Mouse (Mus musculus) CD8-positive naive resting alpha-beta T cell, adult 57 days (primary cell): ENCODE data around the gene Bsdc1. TPM values are rescaled to one million over a fixed set of nuclear protein-coding genes. Genes with fewer than 3 reads are reported as not detected.

Experiments
- total RNA-seq: library from RNA; stranded (reverse); gene quantifications from one replicate; pipeline ENCODE4 v1.2.4, GENCODE M21; 2023

Bsdc1 gene
- total RNA-seq: 107 TPM

DNA sequence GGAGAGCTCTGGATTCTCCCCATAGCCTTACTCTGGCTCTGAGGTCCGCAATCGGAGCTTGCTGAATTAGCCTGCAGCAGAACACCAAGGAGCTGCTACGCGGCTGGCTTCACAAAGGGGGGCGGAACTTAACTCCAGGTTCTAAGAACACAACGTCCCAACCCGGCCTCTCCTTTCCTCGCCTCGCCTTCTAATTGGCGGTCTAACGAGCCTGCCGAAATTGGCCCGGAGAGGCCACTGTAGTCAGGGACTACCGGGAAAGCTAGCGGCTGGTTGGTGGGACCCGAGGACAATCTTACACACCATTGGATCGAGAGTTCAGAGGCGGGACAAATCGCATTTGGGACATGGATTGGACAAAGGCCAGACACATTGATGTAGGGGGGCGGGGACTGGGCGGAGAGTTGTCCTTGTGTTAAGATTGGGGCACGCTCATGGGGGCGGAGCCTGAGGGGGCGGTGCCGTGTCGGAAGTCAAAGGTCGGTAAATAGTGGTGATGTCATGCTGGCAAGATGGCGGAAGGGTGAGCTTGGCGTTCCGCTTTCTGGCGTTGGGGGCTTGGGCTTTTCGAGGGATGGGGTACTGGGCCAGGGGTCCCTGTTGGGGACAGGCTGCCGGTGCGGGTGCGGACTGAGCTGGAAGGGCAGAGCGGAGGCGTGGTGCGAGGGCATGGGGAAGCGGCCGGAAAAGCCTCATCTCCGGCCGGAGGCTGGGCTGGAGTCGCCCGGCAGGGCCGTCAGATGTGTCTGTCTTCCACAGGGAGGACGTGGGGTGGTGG lies at the start of gene Bsdc1:
Gene Bsdc1, plus strand, starts transcription at position 399 of the 778 bp plus-strand sequence.

DNA sequence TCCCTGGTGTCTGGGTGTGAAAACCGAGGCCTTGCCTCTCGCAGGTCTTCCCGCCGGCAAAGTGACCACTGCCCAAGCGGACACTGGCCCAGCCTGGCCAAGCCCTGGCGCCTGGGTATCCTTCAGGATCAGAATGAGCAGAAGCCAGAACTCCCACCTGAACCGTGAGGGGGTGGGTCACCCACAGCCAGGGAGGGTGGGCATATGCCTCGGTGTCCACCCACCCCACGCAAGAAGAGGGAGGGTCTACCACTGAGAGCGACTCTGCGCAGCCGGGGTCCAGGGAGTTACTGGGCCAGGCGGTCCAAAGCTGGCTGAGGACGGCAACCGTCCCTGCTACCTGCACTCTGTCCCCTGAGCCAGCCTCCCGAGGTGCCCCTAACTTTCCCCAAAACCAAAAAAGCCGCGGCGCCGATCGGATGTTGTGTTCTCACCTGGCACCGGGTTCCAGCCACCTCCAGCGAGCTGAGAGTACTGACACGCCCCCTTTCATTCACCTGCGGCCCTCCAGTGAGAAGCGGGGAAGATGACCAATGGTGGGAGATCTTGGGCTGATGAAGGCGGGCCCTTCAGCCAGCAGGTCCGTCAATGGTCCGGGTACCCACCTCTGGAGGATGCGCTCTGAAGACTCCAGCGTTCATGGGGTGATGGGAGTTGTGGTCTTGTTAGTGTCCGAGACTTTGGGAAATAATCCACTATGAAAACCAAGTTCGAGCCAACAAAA lies 20.9 kb upstream of the Bsdc1 start, which contains the start of gene Zbtb8b:
Gene Zbtb8b, minus strand, starts transcription at position 514 of the 724 bp plus-strand sequence.

DNA sequence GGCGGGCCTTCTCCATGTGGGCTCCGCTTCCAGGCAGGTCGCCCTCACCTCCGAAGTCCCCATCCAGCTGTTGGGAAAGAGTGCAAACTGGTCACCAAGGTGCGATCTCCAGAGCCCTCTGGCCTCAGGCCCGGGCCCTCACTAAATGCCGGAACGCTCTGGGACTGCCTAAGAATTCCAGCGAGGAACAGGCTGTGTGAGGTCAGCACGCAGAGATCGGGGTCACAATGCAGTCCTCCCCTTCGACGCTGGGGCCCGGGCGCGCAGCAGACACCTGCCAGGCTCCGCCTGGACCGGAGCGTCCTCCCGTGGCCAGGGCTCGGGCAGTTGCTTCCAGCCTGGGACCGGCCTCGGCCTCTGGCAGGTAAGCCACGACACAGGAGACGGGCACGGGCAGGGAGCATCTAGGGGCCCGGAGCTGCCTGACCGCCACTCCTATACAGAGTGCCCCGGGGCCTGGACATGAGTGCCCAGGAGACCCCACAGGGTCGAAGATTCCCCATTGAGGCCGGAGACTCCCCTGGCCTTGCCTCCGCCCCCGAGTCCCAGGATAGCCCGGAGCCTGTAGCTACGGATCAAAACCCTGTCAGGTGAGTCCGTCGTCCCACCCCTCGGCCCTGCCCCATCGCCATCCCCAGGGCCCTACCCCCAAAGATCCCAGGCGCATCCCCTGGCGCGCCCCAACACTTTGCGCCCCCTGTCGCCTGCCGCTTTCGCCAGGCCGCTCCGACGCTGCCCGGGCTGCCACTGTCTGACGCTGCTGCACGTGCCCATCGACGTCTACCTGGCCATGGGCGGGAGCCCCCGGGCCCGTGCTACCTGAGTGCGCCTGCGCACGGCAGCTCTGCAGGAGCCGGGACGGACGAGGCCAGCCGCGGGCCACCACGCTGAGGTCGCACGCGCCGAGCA lies 29.8 kb downstream of the Bsdc1 start, which contains the start of the genes Tssk3 and Fam229a:
Gene Tssk3, minus strand, starts transcription at position 51 of the 909 bp plus-strand sequence.
Gene Fam229a, plus strand, starts transcription at position 219 of the 909 bp plus-strand sequence.

GRCm38 (mm10) chr4:129513086-129513767 lies 51.8 kb downstream of the Bsdc1 start, which contains the start of gene Marcksl1:
Marcksl1 (plus strand) TSS chr4:129513581.

Other genes starting within 250 kb of the Bsdc1 start
- gene C77080, start 200.2 kb upstream of the Bsdc1 start, total RNA-seq: 0.18 TPM
- not detected for gene Sync, start 174.0 kb upstream of the Bsdc1 start, total RNA-seq
- gene Rbbp4, start 126.2 kb upstream of the Bsdc1 start, total RNA-seq: 144 TPM
- gene Zbtb8os, start 125.9 kb upstream of the Bsdc1 start, total RNA-seq: 37.8 TPM
- 5.4 TPM for gene Zbtb8a, start 83.5 kb upstream of the Bsdc1 start, total RNA-seq
- gene Zbtb8b, start 20.7 kb upstream of the Bsdc1 start, total RNA-seq: not detected
- gene Tssk3, start 29.4 kb downstream of the Bsdc1 start, total RNA-seq: not detected
- 3.3 TPM for gene Fam229a, start 29.6 kb downstream of the Bsdc1 start, total RNA-seq
- 11.4 TPM for gene Marcksl1, start 52.0 kb downstream of the Bsdc1 start, total RNA-seq
- 118 TPM for gene Hdac1, start 81.1 kb downstream of the Bsdc1 start, total RNA-seq
- gene Lck, start 112.1 kb downstream of the Bsdc1 start, total RNA-seq: 906 TPM
- gene Fam167b, start 117.0 kb downstream of the Bsdc1 start, total RNA-seq: not detected
- 175 TPM for gene Eif3i, start 139.1 kb downstream of the Bsdc1 start, total RNA-seq
- 118 TPM for gene Tmem234, start 139.1 kb downstream of the Bsdc1 start, total RNA-seq
- gene Dcdc2b, start 152.7 kb downstream of the Bsdc1 start, total RNA-seq: 4.2 TPM
- gene Iqcc, start 157.5 kb downstream of the Bsdc1 start, total RNA-seq: 21.0 TPM
- 10.4 TPM for gene Ccdc28b, start 162.4 kb downstream of the Bsdc1 start, total RNA-seq
- gene Txlna, start 179.5 kb downstream of the Bsdc1 start, total RNA-seq: 79.9 TPM
- 32.0 TPM for gene Kpna6, start 211.2 kb downstream of the Bsdc1 start, total RNA-seq
- gene Tmem39b, start 235.3 kb downstream of the Bsdc1 start, total RNA-seq: 7.5 TPM